Mouse (Mus musculus) right cerebral cortex, adult 2 months (tissue): ENCODE measurements around the gene Ift122.

Experiments
- DNase-seq, 2 experiments: peaks; one replicate each; pipeline ENCODE4 v3.0.0; 2021 to 2022; ENCODE audit warnings: low spot score in 2 of 2

Ift122 gene

DNA sequence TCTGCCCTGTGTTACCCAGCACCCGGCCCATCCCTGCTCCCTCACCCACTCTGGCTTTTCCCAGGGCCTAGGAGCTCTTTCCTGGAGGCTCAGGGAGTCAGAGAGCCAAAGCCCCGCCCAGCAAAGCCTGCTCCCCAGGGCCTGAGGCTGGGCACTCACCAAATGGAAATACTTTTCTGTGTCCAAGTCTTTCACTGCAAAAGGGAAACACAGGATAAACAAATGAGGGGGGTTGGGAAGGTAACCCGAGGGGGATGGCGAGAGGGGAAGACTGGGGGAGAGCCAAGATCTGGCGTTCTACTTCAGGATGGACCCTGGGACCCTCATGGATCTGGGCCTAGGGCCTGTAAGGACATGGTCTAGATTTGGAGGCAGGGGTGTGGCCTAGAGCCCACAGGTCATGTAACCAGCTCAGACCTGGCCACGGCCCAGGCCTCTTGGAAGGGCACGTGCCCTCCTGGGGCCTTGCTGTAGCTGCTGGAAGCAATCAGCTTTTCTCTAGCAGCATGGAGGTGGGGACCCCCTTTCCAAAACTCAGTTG, 106.0 kb downstream of the Ift122 start:
- no peak for DNase-seq

DNA sequence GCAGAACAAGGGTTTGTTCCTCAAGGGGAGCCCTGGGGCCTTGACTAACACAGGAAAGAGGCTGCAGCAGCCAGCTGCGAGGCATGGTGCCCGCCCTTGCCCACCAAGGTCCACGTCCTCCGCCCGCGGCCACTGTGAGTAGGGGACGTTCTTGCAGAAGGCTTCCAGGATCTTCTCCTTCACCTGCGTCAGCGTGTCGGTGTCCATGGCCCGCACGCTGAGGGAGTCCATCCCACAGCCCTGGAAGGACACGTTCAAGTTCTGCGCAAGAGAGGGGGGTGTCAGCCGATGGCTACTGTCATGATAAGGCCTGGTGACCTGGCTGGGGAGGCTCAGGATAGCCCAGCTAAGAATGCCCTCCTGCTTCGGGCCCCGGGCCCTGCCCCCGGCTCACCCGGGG, 107.1 kb downstream of the Ift122 start:
- no peak for DNase-seq

DNA sequence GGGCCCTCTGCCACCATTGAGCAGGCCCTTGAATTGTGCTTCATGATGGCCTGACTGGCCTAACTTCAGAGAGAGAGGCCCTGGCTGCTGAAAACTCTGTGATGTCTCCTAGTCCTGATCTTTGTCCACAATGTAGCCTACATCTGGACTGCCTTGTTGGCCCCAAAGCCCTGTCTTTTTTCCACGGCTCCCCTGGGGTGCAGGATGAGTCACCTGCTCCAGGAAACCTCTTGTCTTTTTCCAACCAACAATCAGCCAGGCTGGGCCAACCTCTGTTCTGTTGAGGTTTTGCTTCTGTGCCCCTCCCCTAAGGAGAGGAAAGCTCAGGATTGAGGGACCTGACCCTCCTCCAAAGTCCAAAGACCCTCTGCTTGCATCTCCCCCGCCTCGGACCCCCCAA, 108.5 kb downstream of the Ift122 start:
- no peak for DNase-seq

DNA sequence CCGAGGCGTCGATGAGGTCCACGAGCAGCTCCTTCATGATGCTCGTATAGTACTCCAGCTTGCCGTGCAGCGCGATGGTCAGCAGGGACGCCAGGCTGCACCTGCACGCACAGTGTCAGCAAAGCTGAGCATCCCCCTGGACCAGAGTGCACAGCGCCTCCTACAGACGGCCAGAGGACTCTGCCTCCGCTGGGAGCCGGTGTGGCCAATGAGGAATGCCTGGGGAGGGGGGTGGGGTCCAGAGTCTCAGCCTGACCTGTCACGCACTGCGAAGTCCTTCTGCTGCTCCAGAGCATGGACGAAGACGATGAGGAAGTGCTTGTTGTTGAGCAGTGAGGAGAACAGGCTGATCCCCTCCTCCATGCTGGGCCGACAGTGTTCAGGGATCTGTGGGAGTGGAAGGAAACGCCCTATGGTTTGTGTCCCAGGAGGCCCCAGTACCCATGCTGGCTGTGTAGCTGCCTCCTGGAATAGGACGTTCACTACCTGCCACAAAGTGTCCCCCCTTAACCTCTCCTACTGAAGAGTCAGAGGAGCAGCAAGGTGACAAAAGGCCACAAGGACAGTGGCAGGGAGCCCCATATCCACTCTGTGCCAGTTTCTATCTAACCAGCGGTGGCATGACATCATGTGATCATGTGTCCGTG, 109.3 kb downstream of the Ift122 start:
- DNase-seq: no peak

DNA sequence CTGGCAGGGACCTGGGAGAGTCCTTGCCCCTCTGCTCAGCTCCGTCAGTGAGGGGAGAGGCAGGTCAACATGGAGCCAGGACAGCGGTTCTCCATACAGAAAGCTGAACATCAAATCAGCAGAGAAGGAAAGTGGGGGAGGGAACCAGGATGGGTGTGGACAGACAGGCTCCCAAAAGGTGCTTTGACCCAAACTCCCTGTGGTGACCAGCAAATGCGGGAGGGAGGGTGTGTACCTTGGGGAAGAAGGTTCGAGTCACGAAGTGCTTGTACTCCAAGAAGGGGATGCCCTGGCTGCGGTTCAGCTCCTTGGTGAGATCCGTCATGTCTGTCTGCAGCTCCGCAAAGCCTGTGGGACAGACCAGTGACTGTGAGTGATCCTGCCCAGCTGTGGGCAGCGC, 110.4 kb downstream of the Ift122 start:
- no peak for DNase-seq

DNA sequence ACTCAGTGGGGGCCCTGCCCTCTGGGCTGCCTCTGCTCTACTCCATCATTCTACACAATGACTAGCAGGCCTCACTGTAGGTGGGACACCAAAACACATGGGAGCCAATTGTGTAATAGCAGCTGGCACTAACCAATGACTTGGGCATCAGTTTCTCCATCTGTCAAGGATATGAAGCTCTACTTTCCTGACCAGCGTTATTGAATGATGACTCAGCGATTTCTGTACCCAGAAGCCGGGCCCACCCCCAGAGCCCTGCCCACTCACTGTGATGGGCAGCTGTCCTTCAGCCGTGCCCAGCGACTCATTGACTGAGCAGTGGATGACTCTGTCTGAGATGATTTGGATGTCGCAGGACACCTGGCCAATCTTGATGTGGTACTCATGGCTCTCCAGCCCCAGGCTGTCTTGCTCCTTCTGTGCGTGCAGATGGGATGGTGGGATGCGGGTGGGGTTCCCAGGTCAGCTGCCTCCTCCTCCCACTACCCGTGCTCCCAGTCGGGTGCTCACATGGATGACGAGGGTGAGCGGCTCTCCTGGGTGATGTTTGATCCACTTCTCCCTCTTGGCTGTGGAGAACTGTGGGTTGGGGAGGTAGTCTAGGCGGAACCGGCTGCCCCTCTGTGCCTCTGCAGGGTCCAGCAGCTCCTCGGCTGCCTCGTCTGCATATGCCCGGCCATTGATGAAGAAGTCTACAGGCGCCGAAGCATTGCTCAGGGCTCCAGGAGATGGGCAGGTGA, 113.1 kb downstream of the Ift122 start:
- peak in 1 of 2 experiments; percentile 4 for DNase-seq

DNA sequence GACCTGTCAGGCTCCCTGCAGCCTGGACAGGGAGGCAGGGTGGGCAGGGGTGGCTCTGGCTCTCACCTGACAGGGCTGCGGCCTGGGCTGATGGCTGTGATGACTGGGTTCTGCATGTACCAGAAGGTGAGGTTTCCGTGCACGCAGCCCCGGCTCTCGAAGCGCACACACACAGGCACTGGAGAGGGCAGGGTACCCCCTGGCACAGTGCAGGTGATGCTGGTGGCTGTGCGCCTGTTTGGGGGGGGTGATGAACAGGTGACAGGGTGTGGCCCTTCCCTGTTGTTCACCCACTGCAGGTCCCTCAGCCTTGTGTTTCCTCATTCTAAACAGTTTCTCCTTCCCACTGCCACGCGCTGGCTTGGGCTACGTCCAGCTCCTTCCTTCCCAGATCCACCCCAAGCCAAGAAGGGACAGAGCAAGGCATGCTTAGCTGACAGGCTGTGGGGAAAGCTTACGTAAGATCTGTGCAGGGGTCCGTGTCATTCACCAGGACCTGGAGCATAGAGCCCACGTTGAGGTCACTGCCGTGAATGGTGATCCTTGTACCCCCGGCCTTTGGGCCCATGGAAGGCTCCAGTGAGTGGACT, 114.1 kb downstream of the Ift122 start:
- peak in 1 of 2 experiments; percentile 10 for DNase-seq

DNA sequence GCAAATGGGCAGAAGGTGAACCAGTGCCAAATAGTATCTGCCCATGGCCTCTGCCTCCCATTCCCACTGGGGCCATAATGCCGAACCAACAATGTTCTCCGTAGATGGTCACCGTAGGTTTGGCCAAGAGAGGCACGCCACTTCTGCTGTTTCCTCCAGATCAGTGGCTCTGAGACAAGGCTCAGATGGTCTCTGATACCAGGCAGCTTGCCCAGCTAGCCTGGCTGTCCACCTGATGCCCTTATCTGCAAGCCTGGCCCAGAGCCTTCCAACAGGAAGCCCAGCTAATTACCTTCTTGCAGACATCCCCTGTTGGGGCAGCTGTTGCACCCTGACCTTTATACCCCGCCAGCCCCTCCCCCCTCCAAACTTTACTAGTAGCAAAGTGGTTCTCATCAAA, 114.8 kb downstream of the Ift122 start:
- no peak for DNase-seq

DNA sequence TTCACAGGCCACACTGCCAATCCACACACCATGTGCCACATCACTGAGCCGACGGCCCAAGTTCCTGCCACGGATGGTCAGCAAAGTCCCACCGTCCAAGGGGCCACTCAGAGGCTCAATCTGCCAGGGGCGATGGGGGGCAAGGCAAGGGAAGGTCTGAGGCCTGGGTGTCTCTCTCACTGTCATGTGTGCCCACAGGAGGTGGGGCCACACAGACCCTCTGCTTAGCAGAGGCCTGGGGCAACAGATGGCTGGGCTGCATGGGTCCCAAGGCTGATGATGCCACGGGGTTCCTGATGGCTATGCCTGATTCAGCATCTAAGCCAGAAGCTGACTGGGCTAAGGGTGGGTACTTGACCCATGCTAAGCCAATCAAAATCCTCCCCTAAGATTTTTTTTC, 115.4 kb downstream of the Ift122 start:
- no peak for DNase-seq

DNA sequence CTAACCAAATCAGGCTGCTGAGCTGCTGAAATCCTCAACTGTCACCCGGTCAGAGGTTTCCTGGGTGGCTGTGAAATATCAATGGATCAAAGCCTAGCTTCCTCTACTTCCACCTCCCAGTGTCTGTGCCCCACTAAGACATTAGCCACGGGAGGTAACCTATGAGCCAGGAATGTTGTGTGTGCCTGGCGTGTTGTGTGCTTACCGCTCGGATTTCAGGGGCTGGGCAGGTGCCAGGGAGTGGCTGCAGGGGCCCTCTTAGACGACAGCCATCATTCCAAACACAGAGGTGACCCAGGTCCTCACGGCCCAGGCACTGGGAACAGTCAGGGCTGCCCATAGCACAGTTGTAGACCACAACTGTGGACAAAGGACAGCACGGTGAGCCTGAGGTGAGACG, 115.8 kb downstream of the Ift122 start:
- DNase-seq: no peak

DNA sequence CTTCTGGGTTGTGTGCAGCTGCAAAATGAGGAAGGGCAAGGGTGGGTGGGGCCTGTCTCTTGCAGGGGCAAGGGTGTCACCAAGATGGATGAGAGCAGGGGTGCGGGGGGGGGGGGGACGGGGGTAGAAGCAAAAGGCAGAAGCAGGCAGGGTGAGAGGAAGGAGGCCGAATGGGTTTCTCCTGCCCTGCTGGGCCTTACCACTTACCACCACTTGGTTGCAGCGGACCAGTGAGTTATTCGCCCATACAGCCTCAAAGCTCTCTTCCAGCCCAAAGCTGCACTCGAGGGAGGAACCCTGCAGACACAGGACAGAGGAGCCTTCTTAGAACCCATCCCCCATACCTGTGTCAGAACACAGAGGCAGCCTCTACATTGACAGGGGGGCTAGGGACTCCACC, 116.7 kb downstream of the Ift122 start:
- DNase-seq: no peak

DNA sequence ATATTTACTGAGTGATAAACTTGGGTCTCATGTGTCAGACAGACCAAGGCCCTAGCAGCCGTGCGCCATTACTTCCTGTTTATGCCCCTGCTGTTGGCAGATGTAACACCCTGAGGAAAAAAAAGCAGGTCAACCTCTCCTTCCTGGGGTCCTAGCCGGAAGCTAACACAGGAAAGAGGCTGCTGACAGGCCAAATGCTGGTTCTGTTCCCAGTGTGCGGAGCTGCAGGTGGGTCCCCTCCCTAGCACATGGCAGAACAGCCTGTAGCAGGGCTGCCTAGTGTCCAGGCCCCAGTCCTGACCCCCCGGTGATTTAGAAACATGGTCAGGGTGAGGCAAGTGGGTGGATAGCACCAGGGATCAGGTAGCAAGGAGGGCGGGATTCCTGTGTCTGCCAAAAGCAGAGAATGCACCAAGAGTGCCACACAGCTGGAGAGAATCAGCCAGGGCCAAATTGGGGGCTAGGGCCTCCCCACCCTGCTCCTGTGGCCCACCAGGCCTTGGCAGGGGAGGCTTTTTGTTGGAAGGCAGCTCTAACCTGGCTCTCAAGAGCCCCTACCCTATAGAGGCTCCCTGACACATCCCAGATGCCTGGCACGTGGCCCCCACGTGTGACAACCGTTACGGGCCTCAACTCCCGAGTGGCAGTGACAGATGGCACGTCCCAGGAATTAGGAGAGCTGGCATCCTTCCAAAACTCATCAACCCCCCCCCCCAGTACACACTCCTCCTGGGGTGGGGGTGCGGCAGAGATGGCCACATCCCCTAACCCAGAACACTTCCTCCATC, 118.2 kb downstream of the Ift122 start:
- no peak for DNase-seq

DNA sequence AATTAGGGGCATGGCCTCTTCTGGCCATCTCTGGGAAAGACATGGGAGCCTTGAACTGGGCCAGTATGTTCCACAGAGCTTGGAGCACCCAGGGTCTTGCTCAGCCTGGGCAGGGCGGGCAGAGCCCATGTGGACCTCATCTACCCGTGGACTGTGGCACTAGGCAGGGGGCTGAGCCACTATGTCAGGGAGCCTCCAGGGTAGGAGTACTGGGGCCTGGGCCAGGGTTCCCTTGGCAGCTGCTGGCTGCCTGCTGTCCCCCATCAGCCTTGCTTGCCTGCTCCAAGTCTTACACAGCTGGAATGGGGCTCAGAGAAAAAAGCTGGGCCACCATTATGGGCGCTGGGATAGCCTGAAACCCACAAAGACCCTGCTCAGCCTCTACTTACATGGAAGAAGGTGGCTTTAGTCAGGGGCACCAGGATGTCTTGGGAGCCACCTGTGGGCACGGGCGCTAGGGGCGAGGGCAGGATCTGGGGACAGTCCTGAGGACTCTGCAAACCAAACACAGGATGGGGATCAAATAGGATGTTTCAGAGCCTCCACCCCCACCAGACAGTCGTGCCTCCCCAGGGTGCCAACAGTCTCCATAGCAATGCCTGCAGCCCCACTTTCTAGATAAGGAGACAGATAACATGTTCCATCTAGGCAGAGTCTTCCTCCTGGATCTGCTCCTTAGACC, 119.0 kb downstream of the Ift122 start:
- no peak for DNase-seq

DNA sequence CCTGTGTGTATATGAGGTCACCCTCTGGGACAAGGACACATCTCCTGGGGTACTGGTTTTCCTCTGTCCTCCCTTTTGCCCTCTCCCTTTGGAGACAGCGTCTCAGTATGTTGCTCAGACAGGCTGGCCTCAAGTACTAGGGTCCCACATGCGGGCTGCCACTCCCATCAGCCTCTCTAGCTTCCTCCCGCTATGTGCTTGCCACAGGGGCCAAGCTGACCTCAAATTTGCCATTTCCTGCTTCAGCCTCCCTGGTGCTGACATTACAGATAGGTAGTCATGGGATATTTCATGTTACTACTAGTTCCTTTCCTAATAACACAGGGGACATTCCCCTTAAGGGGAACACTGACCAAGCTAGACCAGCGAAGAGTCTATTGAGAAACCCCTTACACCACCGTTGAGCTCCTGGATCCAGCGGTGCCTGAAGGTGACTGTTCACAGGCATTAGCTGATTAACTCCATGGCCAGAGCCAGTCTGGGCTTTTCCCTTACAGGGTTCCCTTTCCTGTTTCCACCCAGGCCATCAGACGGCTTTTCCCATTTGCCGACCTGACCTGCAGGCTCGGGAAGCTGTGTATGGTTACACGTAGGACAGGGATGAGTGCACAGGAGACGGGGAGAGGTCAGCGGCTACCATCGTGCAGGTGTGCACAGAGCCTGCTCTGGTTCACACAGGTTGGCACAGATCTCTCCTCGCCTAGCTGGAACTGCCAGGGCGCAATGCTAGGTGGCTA, 120.0 kb downstream of the Ift122 start:
- DNase-seq: no peak

DNA sequence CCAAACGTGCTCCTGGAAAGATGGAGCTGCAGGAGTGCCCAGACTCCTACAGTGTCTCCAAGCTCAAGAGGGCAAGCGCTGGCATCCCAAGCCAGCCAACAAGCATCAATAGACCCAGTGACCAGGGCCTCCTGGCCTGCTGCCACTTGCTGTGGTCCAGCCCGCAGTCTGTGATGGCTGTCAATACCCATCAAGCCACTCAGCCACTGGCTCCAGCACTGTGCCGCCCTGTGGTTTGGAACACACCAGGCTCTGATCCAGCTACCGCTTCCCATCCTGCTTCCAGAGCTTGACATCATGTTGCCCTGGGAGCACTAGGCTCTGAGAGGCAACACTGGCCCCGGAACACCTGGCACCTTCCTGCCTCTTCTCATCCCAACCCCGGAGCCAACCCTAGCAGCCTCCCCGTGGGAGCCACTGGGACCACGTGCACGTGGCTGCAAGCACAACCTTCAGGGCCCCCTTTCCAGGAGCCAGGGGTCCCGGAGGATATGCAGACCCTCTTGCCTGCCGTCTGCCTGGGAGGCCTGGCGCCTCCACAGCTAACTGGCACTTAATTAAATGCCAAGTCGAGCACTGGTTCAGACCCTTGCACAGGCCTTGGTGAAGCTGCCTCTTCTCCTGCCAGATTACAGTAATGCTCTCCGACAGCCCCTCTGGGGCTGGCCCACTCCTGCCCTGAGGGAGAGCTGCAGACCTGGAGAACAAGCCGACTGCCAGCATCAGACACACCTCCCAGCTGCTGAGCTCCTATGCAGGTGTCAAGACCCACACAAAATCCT, 120.8 kb downstream of the Ift122 start:
- DNase-seq: no peak

DNA sequence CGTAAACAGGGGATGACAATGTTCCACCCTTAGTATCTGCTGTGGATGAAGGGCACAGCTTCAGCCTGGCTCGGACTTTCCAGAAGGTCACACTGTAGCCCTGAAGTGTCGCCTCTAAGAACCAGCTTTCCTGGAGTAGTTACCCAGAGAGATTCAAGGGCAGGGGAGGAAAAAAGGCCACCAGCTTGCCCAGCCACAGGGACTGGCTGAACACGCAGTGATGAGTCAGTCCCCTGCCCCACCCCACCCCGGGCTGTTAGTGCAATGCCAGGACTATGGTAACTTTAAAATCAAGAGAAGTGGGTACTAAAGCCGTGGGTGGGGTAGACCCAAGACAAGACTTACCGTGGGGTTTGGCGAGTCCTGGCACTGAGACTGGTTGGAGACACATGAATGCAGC, 122.3 kb downstream of the Ift122 start:
- no peak for DNase-seq
